Mouse (Mus musculus): ENCODE results near the gene Uck2.
A peak's percentile ranks its signal among the peaks of the same experiment; 100 is the strongest.

Gene Uck2

DNA sequence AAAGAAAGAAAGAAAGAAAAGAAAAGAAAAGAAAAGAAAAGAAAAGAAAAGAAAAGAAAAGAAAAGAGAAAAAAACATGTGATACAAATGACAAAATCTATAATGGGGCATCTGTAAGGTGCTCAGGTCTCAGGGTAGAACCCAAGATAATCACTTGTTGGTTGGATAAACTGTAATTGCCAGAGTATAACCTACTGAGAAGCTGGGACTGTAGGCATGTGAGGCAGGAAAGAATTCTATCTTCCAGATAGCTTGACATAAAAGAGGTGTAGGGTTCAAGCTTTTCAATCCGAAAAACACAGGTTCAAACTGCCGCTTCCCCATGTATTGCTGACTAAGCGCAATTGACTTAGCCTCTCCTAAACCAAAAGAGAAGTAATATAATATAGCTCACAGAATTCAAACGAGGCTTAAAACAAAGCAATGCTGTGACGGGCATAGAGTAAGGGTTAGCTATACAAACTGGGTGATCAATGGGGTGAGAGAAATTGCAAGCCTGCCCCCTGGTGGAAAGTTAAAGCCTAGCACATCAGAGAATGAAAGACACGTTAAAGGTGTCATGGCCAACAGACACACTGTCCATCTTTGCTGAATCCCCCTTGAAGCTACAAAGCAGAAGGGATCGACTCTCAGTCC, 73.0 kb downstream of the Uck2 start:
- peak; percentile 72 for DNase-seq (ENCODE audit: low spot score)

DNA sequence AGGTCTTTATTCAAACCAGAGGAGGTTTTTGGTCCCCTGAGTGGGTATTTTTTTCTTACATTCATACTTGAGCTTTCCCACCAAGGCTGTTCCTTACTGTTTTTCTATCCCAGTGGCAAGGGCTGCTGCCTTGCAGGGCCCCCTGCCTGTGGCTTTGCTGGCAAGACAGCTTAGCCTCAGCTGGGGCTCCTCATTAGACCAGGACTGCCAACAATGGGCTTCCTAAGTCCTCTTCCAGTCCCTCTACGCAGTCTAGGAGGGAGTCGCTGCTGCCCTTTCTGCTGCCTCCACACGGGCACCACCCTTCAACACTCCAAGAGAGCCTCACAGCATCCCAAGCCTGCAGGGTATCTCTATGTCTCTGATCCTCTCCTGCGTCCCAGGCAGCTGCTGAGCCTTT, 76.3 kb downstream of the Uck2 start:
- DNase-seq (ENCODE audit: low spot score) = no peak

DNA sequence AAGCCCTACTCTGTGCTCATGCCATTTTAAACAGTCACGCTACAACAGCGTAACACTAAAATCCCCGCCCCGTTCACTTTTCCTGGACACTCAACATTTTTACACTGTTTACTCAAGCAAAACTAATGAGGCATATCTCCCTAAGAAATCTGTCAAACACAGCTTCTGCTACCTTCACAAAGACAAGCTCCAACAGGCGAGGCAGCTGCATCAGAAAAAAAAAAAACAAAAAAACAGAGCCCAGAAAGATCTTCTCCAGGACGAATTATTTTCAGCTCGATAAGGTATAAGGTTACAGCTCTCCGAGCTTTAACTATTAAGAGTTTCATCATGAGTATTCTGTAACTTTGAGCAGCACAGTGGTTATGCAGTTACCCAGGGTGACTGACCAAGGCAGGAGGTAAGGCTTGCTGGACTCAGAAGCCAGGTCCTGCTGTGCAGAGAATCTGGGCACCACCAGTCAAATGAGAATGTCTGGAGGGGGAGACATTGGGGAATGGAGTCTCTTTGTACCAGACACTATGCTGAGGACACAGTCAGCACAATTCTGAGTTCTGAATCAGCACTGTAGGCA, 79.9 kb downstream of the Uck2 start:
- no peak for DNase-seq (ENCODE audit: low spot score)

DNA sequence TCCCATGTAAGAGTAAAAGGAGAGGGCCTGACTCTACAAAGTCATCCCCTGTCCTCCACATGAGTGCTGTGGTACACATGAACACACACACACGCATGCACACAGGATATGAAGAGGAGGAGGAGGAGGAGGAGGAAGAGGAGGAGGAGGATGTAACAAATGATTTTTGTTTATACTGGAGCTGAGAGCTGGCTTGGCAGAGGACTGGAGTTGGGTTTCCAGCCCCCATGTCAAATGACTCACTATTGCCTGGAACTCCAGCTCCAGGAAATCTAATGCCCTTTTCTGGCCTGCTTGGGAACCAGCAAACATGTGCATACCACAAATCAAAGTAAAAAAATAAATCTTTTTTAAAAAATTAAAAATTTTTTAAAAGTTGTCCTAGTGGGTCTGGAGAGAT, 80.7 kb downstream of the Uck2 start:
- DNase-seq (ENCODE audit: low spot score) = no peak

DNA sequence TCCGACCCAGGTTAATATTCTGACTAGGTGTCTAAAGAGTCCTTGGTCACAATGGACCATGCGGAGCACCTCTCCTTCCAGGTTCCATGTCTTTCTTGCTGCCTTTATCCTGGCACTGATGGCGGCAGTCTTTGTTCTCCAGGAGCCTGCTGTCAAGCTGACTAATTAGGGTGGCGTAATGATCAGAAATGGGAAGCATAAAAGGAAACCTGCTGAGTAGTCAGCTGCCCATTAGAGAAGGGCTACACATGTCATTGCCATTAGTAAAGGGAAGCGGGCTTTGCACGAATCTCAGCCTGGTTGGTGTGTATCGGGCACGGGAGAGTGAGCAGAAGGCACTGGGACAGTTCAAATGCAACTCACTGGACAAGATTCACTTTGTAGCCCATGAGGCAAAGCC, 90.4 kb downstream of the Uck2 start:
- no peak for DNase-seq (ENCODE audit: low spot score)

DNA sequence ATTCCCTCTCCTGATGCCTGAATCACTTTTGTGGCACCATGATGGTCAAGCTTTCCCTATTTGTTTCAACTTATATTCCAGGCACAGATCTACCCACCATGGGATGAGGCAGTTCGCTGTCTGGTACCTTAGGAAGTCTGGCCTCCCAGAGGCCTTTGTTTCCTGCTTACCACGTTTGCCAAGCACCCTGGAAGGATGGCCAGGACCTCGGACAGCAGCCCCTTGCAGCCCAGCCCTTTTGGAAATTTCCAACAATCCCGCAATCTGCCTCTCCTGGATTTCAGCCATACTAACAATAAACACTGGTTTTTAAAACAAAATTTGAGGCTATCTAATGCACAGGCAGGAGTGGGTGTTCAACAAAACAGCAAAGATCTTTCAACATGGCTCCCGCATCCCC, 97.3 kb downstream of the Uck2 start:
- DNase-seq (ENCODE audit: low spot score) = peak; percentile 64

DNA sequence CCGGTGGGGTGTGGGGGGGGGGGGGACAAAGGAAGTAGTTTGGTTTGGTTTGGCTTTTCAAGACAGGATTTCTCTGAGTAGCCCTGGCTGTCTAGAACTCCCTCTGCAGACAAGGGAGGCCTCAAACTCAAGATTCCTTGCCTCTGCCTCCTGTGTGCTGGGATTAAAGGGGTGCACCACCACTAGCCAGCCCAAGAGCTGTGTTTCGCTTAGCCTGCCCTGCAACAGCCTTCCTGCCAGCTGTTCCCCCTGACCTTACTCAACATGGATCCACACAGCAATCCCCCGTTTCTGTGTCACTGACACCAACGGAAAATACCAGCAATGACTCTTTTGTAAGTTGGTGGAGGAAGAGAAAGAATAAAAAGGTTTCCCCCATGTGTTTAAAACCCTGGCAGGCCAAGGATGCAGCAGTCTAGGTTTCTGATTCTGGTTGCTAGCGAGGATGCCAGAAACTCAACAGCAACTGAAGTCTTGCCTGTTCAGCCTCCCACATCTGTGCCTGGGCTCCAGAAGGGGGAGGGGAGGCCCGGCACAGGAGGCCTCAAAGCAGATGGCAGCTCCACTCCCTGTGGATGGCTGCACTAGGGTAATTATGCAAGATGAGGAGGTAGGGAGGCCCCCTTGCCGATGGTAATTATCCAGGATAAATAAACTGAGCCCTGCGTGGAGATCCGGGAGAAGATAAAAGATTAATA, 103.1 kb downstream of the Uck2 start:
- DNase-seq (ENCODE audit: low spot score) = no peak
